Mouse (Mus musculus): Measurements from ENCODE around the gene Mcpt8. TPM values are rescaled to one million over a fixed set of nuclear protein-coding genes. Genes with fewer than 3 reads are reported as not detected.
"Not testable (repeated sequence)": the region's sequence is repeated elsewhere in the genome, so short reads cannot be mapped to it uniquely, and the experiment has no call there.

Mcpt8 gene
- 0.18 and 0.23 TPM in 2 replicates for polyA plus RNA-seq (2015; fragmentation: Nextera tagmentation; extraction: Ambion mirVana)

- no peak for ATAC-seq (replicated peaks)
- Histone ChIP-seq H3K9me3 (no peaks in the 10 kb centered on the region), H3K4me2 (replicated peaks) (no peak within 1 kb of the TSS), H3K27ac (replicated peaks) (no peak within 1 kb of the TSS), H3K4me3 (no peak within 1 kb of the TSS), H3K9ac (replicated peaks) (no peak within 1 kb of the TSS), H3K4me1 (no peaks in the 10 kb centered on the region), H3K36me3 (no peaks in the 10 kb centered on the region), H3K27me3 (no peaks in the 10 kb centered on the region)
- WGBS = 98% methylated on average over 2 of the region's 2 CpGs
Observed at GRCm38 (mm10) chr14:56085167-56085566, at the start of gene Mcpt8. Mcpt8 (minus strand) TSS chr14:56085273.

DNA sequence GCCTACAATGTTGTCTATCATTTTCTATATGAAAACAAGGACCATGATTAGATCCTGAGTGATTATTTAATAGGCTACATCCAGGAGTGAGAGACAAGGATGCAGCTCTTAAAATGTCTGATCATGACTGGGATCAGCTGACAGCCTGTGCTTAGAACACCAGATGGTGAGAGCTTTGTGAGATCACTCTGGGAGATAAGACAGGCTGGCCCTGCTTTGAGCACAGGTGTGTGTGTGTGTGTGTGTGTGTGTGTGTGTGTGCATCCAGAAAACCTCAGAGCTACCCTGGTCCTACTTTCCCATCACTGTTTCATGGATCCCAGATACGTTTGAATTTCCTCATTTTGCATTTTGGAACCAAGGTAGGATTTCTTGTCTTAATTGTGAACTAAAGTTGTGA lies 48.6 kb upstream of the Mcpt8 start:
- H3K27me3 ChIP-seq; H3K9ac ChIP-seq (replicated peaks); ATAC-seq (replicated peaks); H3K9me3 ChIP-seq; H3K36me3 ChIP-seq; H3K27ac ChIP-seq (replicated peaks); H3K4me1 ChIP-seq; H3K4me3 ChIP-seq; H3K4me2 ChIP-seq (replicated peaks): not testable (repeated sequence)
- 86% methylated on average over 1 of the region's 1 CpGs for WGBS

DNA sequence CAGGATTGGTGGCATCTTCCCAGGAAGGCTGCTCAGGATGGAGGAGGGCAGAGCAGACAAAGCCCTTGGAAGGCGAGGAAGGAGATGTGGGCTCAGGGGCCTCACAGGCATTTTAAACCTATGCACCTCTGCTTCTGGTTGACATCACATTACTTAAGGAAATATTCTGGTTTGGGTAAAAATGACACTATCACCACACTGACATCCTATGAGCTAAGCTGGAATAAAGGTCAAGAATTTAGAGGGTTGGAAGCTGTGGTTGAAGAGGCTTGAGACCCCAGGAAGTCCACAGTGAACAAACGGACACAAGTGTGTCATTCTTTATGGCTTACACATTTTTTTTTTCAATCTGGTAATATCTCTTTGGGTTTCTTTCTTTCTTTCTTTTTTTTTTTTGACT lies 47.4 kb upstream of the Mcpt8 start, which contains the start of gene Gzmd:
TSS of gene Gzmd (minus strand) at position 101 of the 400 bp plus-strand sequence.
- not testable (repeated sequence) for H3K27me3 ChIP-seq; ATAC-seq (replicated peaks); H3K4me1 ChIP-seq; H3K36me3 ChIP-seq; H3K4me2 ChIP-seq (replicated peaks); H3K9me3 ChIP-seq; H3K4me3 ChIP-seq; H3K9ac ChIP-seq (replicated peaks); H3K27ac ChIP-seq (replicated peaks)
- 88% methylated on average over 2 of the region's 2 CpGs for WGBS

GRCm38 (mm10) chr14:56128341-56128740 lies 43.3 kb upstream of the Mcpt8 start:
- WGBS = 40% methylated on average over 3 of the region's 3 CpGs
- Histone ChIP-seq H3K4me3 (no peak overlapping the region), H3K4me1 (no peaks in the 10 kb centered on the region), H3K27me3 (no peaks in the 10 kb centered on the region), H3K9me3 (no peaks in the 10 kb centered on the region), H3K27ac (replicated peaks) (no peak overlapping the region), H3K36me3 (no peaks in the 10 kb centered on the region), H3K9ac (replicated peaks) (no peak overlapping the region), H3K4me2 (replicated peaks) (no peak overlapping the region)
- no peak for ATAC-seq (replicated peaks)

DNA sequence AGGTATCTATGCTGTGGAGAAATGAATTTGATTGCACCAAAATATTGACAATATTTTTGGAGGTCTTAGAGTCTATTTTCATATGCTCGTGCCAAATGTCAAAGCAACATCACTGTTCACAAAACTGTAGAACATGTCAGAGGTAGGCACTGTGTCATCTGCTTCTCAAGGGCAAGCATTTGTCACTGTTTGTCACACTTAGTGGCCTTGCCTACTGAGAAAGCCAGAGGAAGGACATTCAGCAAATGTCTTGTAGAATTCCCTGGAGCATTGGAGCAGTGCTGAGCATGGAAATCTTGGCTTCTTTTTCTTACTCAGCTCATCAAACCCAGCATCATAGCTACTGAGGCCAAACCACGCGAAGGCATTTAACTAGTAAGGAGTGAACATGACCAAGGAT lies 38.4 kb upstream of the Mcpt8 start:
- no peak for ATAC-seq (replicated peaks)

GRCm38 (mm10) chr14:56120525-56120924 lies 35.5 kb upstream of the Mcpt8 start, which contains the start of gene Gzme:
Gzme (minus strand) TSS chr14:56120625.
- no peak for ATAC-seq (replicated peaks)
- no peaks in the 10 kb centered on the region for H3K9me3 ChIP-seq
- no peak within 1 kb of the TSS for H3K4me3 ChIP-seq
- H3K9ac ChIP-seq (replicated peaks) = no peak within 1 kb of the TSS
- H3K27ac ChIP-seq (replicated peaks) = no peak within 1 kb of the TSS
- no peak within 1 kb of the TSS for H3K4me2 ChIP-seq (replicated peaks)
- no peaks in the 10 kb centered on the region for H3K36me3 ChIP-seq
- no peaks in the 10 kb centered on the region for H3K4me1 ChIP-seq
- no peaks in the 10 kb centered on the region for H3K27me3 ChIP-seq

More for the DNA sequence above, 38.4 kb upstream of the Mcpt8 start:
- 82% methylated on average over 3 of the region's 3 CpGs for WGBS
- Histone ChIP-seq H3K9me3 (no peaks in the 10 kb centered on the region), H3K27me3 (no peaks in the 10 kb centered on the region), H3K36me3 (no peaks in the 10 kb centered on the region), H3K27ac (replicated peaks) (no peak overlapping the region), H3K4me3 (no peak overlapping the region), H3K4me1 (no peaks in the 10 kb centered on the region), H3K9ac (replicated peaks) (no peak overlapping the region), H3K4me2 (replicated peaks) (no peak overlapping the region)

GRCm38 (mm10) chr14:56115531-56116310 lies 30.6 kb upstream of the Mcpt8 start:
- H3K27me3 ChIP-seq; ATAC-seq (replicated peaks); H3K27ac ChIP-seq (replicated peaks); H3K4me3 ChIP-seq; H3K36me3 ChIP-seq; H3K4me2 ChIP-seq (replicated peaks); H3K9ac ChIP-seq (replicated peaks); H3K4me1 ChIP-seq; H3K9me3 ChIP-seq: not testable (repeated sequence)
- WGBS = 94% methylated on average over 33 of the region's 33 CpGs

- no peaks in the 10 kb centered on the region for H3K9me3 ChIP-seq
- H3K27ac ChIP-seq (replicated peaks) = no peak overlapping the region
- WGBS = 88% methylated on average over 13 of the region's 13 CpGs
- H3K27me3 ChIP-seq = no peaks in the 10 kb centered on the region
- H3K4me2 ChIP-seq (replicated peaks) = no peak overlapping the region
- H3K9ac ChIP-seq (replicated peaks) = no peak overlapping the region
- no peaks in the 10 kb centered on the region for H3K36me3 ChIP-seq
- no peak for ATAC-seq (replicated peaks)
- H3K4me1 ChIP-seq = no peaks in the 10 kb centered on the region
- no peak overlapping the region for H3K4me3 ChIP-seq
Observed at GRCm38 (mm10) chr14:56105447-56106180, 20.5 kb upstream of the Mcpt8 start.

DNA sequence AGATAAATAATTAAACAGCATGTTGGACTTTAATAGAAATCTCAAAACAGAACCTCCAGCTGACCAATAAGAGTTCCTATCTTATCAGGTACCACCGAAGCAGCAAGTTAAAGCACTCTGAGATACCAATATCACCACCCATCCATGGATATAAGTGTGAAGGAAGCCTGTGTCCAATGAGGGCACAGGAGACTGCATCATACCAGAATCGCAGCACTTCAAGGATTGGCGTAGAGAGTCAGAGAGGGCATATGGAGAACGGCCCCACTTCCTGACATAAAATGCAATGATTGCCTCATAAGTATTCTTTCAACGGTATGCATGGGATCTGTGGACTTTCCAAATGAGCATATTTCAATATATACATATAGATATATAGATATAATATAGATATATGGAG lies 19.9 kb upstream of the Mcpt8 start:
- H3K9ac ChIP-seq (replicated peaks) = no peak overlapping the region
- WGBS = 97% methylated on average over 5 of the region's 5 CpGs

GRCm38 (mm10) chr14:56103452-56103851 lies 18.4 kb upstream of the Mcpt8 start:
- Histone ChIP-seq H3K4me3 (no peak overlapping the region), H3K9ac (replicated peaks) (no peak overlapping the region), H3K27me3 (no peaks in the 10 kb centered on the region), H3K27ac (replicated peaks) (no peak overlapping the region), H3K4me2 (replicated peaks) (no peak overlapping the region), H3K9me3 (no peaks in the 10 kb centered on the region), H3K4me1 (no peaks in the 10 kb centered on the region), H3K36me3 (no peaks in the 10 kb centered on the region)
- ATAC-seq (replicated peaks) = no peak
- 34% methylated on average over 3 of the region's 3 CpGs for WGBS

More for the DNA sequence above, 19.9 kb upstream of the Mcpt8 start:
- Histone ChIP-seq H3K4me1 (no peaks in the 10 kb centered on the region), H3K36me3 (no peaks in the 10 kb centered on the region), H3K4me3 (no peak overlapping the region), H3K27me3 (no peaks in the 10 kb centered on the region), H3K4me2 (replicated peaks) (no peak overlapping the region), H3K9me3 (no peaks in the 10 kb centered on the region), H3K27ac (replicated peaks) (no peak overlapping the region)
- ATAC-seq (replicated peaks) = no peak

GRCm38 (mm10) chr14:56102386-56102785 lies 17.3 kb upstream of the Mcpt8 start, which contains the start of gene Ctsg:
Ctsg (minus strand) TSS chr14:56102574.
- no peaks in the 10 kb centered on the region for H3K36me3 ChIP-seq
- WGBS = 83% methylated on average over 10 of the region's 10 CpGs
- H3K9me3 ChIP-seq = no peaks in the 10 kb centered on the region
- no peak for ATAC-seq (replicated peaks)
- H3K4me1 ChIP-seq = no peaks in the 10 kb centered on the region
- H3K27ac ChIP-seq (replicated peaks) = no peak within 1 kb of the TSS
- no peak within 1 kb of the TSS for H3K9ac ChIP-seq (replicated peaks)
- no peak within 1 kb of the TSS for H3K4me3 ChIP-seq
- H3K4me2 ChIP-seq (replicated peaks) = no peak within 1 kb of the TSS
- H3K27me3 ChIP-seq = no peaks in the 10 kb centered on the region

DNA sequence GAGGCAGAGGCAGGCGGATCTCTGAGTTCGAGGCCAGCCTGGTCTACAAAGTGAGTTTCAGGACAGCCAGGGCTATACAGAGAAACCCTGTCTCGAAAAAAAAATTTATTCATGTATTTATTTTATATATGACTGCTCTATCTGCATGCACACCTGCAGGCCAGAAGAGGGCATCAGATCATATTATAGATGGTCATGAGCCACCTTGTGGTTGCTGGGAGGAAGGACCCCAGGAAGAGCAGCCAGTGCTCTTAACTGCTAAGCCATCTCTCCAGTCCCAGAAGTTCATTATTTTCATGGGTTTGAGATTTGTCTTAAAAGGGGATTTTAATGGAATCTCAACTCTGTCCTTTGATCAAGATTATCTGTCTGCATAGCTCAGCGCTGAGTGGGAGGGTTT lies 13.9 kb upstream of the Mcpt8 start:
- 86% methylated on average over 4 of the region's 4 CpGs for WGBS
- H3K4me2 ChIP-seq (replicated peaks) = no peak overlapping the region
- no peak for ATAC-seq (replicated peaks)

More for the DNA sequence above, 13.9 kb upstream of the Mcpt8 start:
- Histone ChIP-seq H3K9me3 (no peaks in the 10 kb centered on the region), H3K4me1 (no peaks in the 10 kb centered on the region), H3K4me3 (no peak overlapping the region), H3K27ac (replicated peaks) (no peak overlapping the region), H3K36me3 (no peaks in the 10 kb centered on the region), H3K27me3 (no peaks in the 10 kb centered on the region), H3K9ac (replicated peaks) (no peak overlapping the region)
